Mouse (Mus musculus) mature B cell (primary cell): ENCODE results near the gene Zfp418.
"Not testable (repeated sequence)": the region's sequence is repeated elsewhere in the genome, so short reads cannot be mapped to it uniquely, and the experiment has no call there.

Experiments
- in situ Hi-C: fragments of 300-500 bp; cut with MboI; formaldehyde crosslinking; loops from 2 replicates; pipeline ENCODE4 v1.14.3; 2019

The Zfp418 gene

GRCm38 (mm10) chr7:7171227-7172147, at the start of gene Zfp418:
TSS of gene Zfp418 (plus strand) at chr7:7171330.
- in situ Hi-C loops: no loop called here

DNA sequence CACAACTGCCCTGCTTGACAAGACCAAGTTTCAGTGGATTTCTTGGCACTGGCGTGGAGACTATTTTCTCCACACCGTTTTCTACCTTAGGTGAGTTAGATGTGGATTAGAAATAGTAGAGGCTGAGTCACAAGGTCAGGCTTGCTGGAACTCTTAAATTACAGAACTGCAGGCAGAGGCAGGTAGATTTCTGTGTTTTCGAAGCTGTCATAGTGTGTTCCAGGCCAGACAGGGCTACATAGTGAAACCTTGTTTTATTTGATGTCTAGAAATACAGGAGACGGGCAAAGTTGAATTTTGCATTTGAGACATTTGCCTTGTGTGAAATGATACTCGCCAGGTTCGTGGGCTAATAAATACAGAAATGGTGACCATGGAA, 49.5 kb upstream of the Zfp418 start:
- in situ Hi-C loops: no loop called here

GRCm38 (mm10) chr7:7130491-7131124, 40.5 kb upstream of the Zfp418 start:
- in situ Hi-C loops: loop anchor here (25.0 kb wide), 1 partner anchor 157 kb away; the partner anchor contains the start of gene Gm45844

DNA sequence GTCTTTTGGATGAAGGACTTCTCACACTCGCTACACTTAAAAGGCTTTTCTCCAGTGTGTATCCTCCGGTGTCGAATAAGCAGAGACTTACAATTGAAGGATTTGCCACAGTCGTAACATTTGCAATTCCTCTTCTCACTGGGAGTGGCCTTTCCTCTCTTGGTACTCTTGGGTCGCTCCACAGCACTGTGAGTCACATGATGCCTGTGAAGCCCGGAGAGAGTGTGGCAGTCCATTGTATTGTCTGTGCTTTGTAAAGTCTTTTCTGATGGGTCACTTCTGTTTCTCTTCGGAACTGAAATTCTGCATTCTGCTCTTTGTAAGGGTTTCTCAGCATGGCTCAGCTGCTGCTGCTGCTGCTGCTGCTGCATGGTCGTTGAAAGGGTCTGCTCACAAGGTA, 38.4 kb upstream of the Zfp418 start:
- in situ Hi-C loops: loop anchor here (25.0 kb wide), 1 partner anchor 155 kb away; the partner anchor contains the start of gene Gm45844

DNA sequence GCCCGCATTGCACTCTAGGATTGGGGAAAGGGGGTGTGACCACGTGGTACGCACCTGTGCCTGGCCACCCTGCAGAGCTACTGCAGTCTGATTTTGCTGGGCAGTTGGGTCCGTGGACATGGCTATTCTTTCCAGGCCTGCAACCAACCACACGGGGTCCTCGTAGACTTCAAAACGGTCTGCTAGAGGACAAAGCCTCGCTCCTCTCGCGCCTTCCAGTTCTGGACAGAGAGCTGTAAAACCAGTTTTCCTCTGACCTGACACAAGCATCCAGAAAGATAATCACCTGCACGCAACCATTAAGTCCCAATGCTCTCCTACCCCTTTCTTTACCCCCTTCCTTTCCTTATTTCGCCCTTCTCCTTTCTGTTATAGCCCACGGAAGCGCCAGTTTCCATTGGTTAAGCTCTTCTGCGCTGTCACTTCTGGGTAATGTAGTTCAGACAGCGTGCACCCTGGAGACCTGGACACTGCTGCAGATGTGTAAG, 34.7 kb upstream of the Zfp418 start, which contains the start of gene Zfp773:
Gene Zfp773, minus strand, starts transcription at position 377 of the 488 bp plus-strand sequence.
- in situ Hi-C loops: loop anchor here (25.0 kb wide), 1 partner anchor 151 kb away; the partner anchor contains the start of gene Gm45844

DNA sequence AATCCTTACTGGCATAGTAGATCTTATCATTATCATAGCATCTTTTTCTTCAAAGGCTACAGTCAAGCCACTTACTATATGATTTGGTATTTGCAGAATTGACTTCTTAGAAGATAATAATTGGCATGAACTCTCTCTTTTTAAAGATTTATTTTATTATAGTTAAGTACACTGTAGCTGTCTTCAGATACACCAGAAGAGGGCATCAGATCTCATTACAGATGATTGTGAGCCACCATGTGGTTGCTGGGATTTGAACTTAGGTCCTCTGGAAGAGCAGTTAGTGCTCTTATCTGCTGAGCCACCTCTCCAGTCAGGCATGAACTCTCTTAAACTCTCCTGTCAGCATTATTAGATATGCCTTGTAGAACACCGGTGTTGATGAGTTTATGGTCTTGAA, 26.9 kb upstream of the Zfp418 start:
- in situ Hi-C loops: loop anchor here (25.0 kb wide), 1 partner anchor 143 kb away; the partner anchor contains the start of gene Gm45844

- in situ Hi-C loops: loop anchor here (25.0 kb wide), 1 partner anchor 141 kb away; the partner anchor contains the start of gene Gm45844
Measured at GRCm38 (mm10) chr7:7145991-7146608, 25.0 kb upstream of the Zfp418 start.

DNA sequence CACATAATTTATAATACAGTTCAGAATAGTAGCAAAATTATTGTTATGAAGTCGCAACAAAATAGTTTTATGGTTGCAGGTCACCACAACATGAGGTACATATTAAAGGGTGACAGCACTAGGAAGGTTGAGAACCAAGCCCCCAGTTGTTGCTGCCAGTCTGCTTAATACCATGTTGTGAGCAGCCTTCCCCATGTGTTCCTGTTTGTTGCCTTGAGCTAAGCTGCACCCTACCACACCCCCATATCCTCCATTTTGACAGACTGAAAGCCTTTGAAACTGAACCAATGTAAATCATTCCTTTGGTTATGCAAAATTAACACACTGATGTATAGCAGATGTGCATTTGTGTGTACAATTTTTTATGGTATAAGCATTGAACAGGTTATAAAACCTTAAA, 14.8 kb downstream of the Zfp418 start:
- in situ Hi-C loops: loop anchor here (25.0 kb wide), 1 partner anchor 824 kb away; the partner anchor contains the start of gene Zfp78

DNA sequence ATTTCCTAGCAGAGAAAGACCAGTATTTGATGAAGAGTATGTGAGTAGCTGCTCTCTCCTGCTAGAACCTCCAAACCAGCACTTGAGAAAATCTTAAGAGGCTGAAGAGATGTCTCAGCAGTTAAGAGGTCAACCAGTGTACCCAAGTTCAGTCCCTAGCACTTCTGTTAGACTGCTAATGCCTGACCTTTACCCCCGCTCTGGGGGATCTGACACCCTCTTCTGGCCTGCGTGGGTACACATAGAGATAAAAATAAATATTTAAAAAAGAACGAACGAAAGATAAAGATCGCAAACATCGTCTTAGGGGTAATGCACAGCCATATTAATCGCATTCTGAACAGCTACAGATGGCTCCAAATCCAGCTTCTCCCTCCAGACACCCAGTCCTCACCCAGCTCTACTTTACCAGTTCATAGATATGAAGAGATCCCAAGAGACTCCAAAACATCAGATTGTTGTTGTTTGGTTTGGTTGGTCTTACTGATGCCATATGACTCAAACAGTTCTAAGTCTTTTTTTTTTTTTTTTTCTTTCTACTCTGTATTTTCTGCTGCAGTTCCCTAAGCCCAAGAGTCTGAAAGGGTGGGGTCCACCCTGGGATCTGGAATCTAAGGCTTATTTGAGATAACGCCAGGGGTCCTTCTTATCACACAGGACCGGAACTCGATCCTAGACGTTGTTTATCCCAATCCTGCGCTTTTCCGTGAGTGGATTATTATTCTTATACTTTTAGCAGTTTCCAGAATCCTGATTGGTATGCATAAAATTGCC, 16.5 kb downstream of the Zfp418 start:
- in situ Hi-C loops: loop anchor here (25.0 kb wide), 1 partner anchor 825 kb away; the partner anchor contains the start of gene Zfp78

DNA sequence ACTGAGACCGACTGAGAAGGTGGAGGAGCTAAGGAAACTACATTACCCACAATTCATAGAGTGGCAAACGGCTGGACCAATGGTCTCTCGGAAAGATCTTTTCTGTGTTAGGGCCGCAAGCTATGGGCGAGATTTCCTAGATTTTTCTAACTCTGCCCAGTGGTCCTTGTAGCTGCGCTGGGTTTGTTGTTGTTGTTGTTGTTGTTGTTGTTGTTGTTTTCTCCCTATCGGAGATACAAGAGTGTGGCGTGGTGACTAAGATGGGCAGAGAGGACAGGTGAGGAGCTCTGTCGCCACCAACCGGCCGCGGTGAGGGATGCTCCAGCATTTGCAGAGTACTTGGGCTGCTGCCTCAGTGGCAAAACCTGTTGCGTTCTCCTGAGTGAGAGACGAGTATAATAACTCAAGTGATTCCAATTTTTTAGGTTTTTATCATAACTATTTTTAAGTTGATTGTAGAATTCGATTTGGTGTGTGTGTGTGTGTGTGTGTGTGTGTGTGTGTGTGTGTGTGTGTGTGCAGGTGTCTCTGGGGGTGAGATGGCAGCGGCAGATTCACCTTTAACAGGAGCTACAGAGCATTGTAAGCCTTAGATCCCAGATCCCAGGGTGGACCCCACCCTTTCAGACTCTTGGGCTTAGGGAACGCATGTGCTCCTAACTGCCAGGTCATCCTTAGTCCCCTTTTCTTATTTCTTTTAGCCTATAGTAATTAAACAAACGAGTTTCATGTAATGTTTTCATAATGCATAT, 17.2 kb downstream of the Zfp418 start:
- in situ Hi-C loops: loop anchor here (25.0 kb wide), 1 partner anchor 826 kb away; the partner anchor contains the start of gene Zfp78

- in situ Hi-C loops: not testable (repeated sequence)
Measured at GRCm38 (mm10) chr7:7209313-7210151, 38.4 kb downstream of the Zfp418 start, which contains the start of gene Zfp772. TSS of gene Zfp772 (minus strand) at chr7:7209998.
